Mouse (Mus musculus): ENCODE measurements at regions not wholly inside any gene's neighbourhood (a gene's known extent, or its start where the extent isn't known, plus 50 kb on each side); places are given as distances from the start of the nearest gene placed in this dataset.

DNA sequence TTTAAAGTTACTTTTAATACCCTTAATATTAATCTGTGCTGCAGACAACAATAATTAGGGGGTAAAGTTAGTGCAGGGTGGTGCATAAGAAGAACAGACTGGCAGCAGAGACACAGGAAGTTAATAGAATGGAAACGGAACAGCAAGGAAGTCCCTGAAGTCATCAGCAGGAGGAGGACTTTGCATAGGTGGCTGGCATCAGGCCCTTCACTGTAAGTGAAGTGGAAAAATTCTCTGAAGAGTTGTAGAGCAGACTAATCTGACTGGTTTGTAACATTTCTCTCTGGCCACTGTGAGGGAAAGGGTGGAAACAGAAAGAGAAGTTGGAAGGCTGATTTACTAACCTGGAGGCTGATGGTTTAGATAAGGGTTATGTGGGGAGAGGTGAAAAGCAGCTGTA is 195.5 kb upstream of the Prdm1 start:
- DNase-seq = no peak

GRCm38 (mm10) chr10:44723321-44723720 is 195.0 kb upstream of the Prdm1 start:
- DNase-seq = no peak

- DNase-seq = no peak
These were observed 193.4 kb upstream of the Prdm1 start for GRCm38 (mm10) chr10:44721670-44722069.

GRCm38 (mm10) chr10:44716612-44717011 is 188.3 kb upstream of the Prdm1 start:
- no peak for DNase-seq

DNA sequence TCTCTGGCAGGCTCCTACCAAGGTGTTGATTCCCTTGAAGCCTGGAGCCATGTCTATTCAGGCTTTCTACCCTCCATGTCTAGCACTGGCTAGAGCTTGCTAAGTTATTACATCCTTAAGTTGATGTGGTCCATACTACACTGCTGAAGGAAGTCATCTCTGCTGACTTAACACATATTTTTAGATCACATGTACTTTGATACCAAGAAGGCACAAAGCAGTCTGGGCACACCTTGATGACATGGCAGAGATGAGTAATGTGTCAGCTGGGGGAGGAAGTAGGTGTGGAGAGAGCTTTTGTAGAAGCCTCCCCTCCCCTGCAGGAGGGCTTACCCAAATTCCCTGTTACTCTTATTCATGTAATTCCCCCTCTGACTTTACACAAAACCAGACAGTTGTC is 187.6 kb upstream of the Prdm1 start:
- DNase-seq = no peak

DNA sequence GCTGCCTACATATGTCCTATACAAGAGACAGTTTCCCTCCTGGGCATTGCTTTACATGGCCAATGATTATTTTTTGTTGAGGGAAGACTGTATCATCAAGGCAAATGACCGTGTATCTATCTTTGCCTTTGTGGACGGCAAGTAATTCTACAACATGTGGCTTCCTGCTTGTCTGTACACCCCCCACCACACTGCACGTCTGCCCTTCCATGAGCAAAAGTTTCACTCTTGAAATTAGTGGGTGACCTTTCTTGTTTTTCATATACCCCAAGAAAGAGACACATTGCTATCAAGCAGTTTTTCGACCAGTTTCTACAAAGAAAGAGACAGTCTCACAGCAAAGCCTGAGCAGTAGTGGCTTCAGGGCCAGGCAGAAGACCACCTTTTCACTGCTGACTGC is 180.5 kb upstream of the Prdm1 start:
- no peak for DNase-seq

DNA sequence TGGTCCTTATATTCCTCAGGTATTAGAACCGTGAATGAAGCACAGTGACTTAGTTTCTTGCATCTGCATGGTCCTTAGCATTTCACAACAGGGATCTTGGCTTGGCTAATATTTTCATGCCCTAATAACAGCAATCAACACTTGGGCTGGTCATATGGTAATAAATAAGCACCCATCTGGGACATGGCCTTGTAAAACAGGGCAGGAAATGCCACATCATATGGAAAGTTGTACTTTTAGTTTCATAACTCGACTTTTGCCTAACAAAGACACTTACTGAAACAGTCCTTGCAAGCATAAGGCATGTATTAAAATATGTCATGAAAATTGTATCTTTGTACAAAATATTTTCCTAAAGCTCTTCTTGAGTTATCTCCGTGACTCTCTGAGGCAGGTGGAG is 175.8 kb upstream of the Prdm1 start:
- DNase-seq = no peak

DNA sequence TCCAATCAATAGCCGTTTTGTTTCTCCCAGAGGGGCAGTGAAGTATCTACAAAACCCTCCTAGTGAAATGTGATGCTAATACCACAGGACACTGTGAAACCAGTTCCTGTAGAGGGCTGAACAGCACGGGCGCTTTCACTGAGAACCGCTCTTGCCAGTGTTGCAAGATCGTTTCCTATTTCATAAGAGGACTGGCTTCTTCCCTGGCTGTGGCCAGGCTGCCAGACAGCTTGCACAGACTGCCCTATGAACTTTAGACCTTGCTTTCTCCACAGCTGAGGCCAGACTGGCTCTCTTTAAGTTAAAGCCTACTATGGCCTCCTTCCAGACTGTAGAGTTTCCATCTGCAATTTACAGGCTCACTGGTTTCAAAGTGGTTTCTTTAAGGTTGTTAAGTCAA is 173.8 kb upstream of the Prdm1 start:
- no peak for DNase-seq

DNA sequence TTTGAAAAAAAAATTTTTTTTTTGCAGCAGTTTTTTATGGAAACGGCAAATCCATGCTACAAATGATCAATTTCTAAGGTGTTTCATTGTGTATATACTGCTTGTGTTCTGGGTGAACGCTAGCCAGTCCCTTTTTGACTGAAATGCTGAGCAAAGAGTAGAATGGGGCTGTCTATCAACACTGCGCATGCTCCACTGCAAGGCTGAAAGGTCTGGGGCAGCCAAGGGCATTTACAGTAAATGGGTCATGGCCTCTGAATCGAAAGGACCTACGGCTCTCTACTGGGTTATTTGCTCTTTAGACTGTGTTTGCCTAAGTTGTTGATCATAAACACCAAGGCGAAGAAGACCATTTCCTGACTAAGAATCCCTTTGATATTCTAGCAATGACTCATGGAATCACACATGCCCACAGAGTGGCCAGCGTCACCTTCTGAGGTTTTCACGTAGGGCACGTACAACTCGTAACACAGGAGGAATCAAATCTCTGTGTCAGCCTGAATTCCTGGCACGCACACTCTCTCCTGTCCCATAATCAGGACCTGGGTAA is 171.8 kb upstream of the Prdm1 start:
- DNase-seq = no peak

GRCm38 (mm10) chr10:44697966-44698365 is 169.7 kb upstream of the Prdm1 start:
- DNase-seq = no peak

GRCm38 (mm10) chr10:44696973-44697372 is 168.7 kb upstream of the Prdm1 start:
- DNase-seq = no peak

GRCm38 (mm10) chr10:44691590-44692327 is 163.5 kb upstream of the Prdm1 start:
- no peak for DNase-seq

- DNase-seq = no peak
These were observed 160.3 kb upstream of the Prdm1 start for GRCm38 (mm10) chr10:44688555-44688954.

DNA sequence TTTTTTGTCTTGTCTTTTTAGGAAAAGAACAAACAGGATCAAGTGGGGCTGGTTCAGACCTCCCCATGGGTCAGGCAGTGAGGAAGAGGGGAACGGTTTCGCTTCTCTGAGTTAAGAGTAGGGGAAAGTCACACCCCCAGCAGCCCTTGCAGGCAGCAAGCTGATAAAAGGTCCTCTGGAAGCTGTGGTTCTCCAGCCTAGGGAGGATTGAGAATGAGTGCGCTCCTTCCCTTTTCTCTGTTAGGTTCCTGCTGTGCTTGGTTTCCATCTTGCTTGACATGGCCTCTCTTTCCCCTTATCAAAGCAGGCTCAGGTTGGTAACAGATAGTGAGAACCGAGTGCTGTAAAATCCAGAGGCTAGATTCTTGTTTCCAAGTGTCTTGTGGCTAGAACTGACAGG is 157.8 kb upstream of the Prdm1 start:
- DNase-seq = no peak

- DNase-seq = no peak
These were observed 156.9 kb upstream of the Prdm1 start for GRCm38 (mm10) chr10:44685215-44685614.

GRCm38 (mm10) chr10:44676506-44676905 is 148.2 kb upstream of the Prdm1 start:
- DNase-seq = no peak

GRCm38 (mm10) chr10:44665509-44666144 is 137.3 kb upstream of the Prdm1 start:
- no peak for DNase-seq

DNA sequence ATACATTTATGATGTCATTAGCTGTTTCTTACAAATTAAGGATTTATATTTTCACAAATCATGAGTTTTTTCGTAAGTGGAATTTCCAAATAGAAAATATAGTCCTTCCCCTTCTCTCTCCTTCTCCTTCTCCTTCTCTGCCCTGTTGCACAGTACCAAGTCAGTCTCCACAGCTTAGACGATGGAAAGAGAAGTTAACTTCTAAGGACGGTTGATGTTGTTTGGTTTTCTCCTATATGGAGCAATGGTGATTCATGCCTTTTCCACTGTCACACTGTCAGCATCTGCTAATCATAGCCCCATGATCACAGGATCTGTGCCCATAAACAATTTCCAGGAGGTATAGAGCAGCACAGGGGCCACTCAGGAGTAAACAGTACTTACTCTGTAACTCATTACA is 131.2 kb upstream of the Prdm1 start:
- no peak for DNase-seq

- DNase-seq = peak; percentile 4
These were observed 125.5 kb upstream of the Prdm1 start for GRCm38 (mm10) chr10:44653761-44654160.

DNA sequence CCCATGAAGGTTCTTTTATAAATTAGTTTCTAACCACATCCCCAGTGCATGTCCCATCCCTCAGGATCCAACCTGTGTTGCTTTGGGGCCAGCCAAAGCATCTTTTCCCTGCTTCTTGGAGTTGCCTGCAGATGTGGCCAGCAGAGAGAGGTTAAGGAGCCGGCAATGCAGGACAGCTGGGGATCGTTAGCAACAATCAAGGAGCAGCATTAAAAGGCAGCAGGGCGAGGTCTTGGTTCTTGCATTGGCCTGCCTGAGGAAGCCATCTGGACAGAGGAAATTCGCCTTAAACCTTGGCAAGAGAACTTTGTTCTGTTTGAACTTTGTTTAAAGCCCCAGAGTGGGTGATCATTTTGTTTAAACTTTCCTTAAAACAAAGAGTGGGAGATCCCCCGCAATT is 118.7 kb upstream of the Prdm1 start:
- no peak for DNase-seq

GRCm38 (mm10) chr10:44646615-44647014 is 118.3 kb upstream of the Prdm1 start:
- no peak for DNase-seq

GRCm38 (mm10) chr10:44641616-44642015 is 113.3 kb upstream of the Prdm1 start:
- no peak for DNase-seq

DNA sequence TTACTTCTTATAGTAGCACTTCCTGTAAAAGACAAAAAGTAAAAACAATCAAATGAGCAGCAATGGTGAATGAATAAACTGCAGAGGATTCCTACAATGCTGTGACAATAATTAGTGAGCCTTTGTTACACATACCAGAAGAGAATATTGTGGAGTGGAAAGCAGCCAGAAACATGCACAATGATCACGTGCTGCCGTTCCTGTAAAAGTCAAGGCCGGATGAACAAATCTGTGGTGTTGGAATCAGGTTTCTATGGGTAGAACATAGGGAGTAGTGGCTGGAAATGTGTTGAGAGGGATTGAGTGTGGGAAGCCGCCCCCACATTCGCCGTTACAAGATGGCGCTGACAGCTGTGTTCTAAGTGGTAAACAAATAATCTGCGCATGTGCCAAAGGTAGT is 112.3 kb upstream of the Prdm1 start:
- no peak for DNase-seq

GRCm38 (mm10) chr10:44638678-44639077 is 110.4 kb upstream of the Prdm1 start:
- no peak for DNase-seq

DNA sequence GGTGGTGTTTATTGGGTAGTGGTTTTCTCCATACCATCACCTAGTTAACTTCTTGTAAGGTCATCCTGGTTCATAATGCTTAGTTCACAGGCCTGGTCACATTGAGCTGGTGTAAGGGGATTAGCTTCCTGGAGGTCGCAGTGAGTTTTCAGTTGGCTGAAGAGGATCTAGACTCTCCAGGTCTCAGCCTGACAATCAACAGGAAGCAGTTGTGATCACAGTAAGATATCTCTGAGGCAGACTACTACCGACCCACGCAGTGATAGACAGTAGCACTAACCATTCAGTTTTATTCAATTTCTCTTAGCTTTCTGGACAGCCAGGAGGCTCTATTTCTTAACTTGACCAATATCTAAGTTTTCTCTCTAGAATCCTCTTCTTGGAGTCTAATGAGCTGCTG is 108.5 kb upstream of the Prdm1 start:
- DNase-seq = no peak

Measured in right cerebral cortex, postnatal 4 days (tissue).